Mouse (Mus musculus): ENCODE data around the gene Fbxo39. TPM values are rescaled to one million over a fixed set of nuclear protein-coding genes. Genes with fewer than 3 reads are reported as not detected.

Gene Fbxo39
- polyA plus RNA-seq, 1 experiment from 2014 or later, result not detected

GRCm38 (mm10) chr11:72285971-72286480 is 28.2 kb upstream of the Fbxo39 start:
- Histone ChIP-seq H3K9me3 (replicated peaks) (no peaks in the 10 kb centered on the region), H3K4me3 (replicated peaks) (no peak overlapping the region), H3K9ac (no peak overlapping the region), H3K27me3 (no peaks in the 10 kb centered on the region), H3K4me1 (no peaks in the 10 kb centered on the region), H3K36me3 (no peaks in the 10 kb centered on the region), H3K27ac (no peak overlapping the region), H3K4me2 (no peak overlapping the region)
- ATAC-seq (replicated peaks; ENCODE audit: low FRiP score), result no peak
- 77% methylated on average over 6 of the region's 6 CpGs for WGBS

- 80% methylated on average over 3 of the region's 3 CpGs for WGBS
- H3K27ac ChIP-seq, result no peak overlapping the region
- no peaks in the 10 kb centered on the region for H3K9me3 ChIP-seq (replicated peaks)
- H3K4me2 ChIP-seq, result no peak overlapping the region
- H3K36me3 ChIP-seq, result no peaks in the 10 kb centered on the region
- H3K27me3 ChIP-seq, result no peaks in the 10 kb centered on the region
- H3K4me1 ChIP-seq, result no peaks in the 10 kb centered on the region
- no peak overlapping the region for H3K4me3 ChIP-seq (replicated peaks)
- no peak overlapping the region for H3K9ac ChIP-seq
- no peak for ATAC-seq (replicated peaks; ENCODE audit: low FRiP score)
These were observed 27.6 kb upstream of the Fbxo39 start for GRCm38 (mm10) chr11:72286651-72287050.

GRCm38 (mm10) chr11:72287126-72287525 is 27.1 kb upstream of the Fbxo39 start:
- H3K27ac ChIP-seq, result no peak overlapping the region
- no peak for ATAC-seq (replicated peaks; ENCODE audit: low FRiP score)
- no peaks in the 10 kb centered on the region for H3K27me3 ChIP-seq
- no peak overlapping the region for H3K4me3 ChIP-seq (replicated peaks)
- H3K36me3 ChIP-seq, result no peaks in the 10 kb centered on the region
- H3K4me2 ChIP-seq, result no peak overlapping the region
- H3K9me3 ChIP-seq (replicated peaks), result no peaks in the 10 kb centered on the region
- H3K4me1 ChIP-seq, result no peaks in the 10 kb centered on the region
- 96% methylated on average over 2 of the region's 2 CpGs for WGBS
- no peak overlapping the region for H3K9ac ChIP-seq

- no peak overlapping the region for H3K4me2 ChIP-seq
These were observed 26.7 kb upstream of the Fbxo39 start for GRCm38 (mm10) chr11:72287543-72287942.

GRCm38 (mm10) chr11:72293116-72293515 is 21.1 kb upstream of the Fbxo39 start:
- WGBS, result 91% methylated on average over 2 of the region's 2 CpGs
- H3K9ac ChIP-seq, result no peak overlapping the region
- H3K4me2 ChIP-seq, result no peak overlapping the region
- H3K4me3 ChIP-seq (replicated peaks), result no peak overlapping the region
- no peak for ATAC-seq (replicated peaks; ENCODE audit: low FRiP score)
- H3K9me3 ChIP-seq (replicated peaks), result no peaks in the 10 kb centered on the region
- H3K27ac ChIP-seq, result no peak overlapping the region
- no peaks in the 10 kb centered on the region for H3K36me3 ChIP-seq
- H3K4me1 ChIP-seq, result no peaks in the 10 kb centered on the region
- no peaks in the 10 kb centered on the region for H3K27me3 ChIP-seq

More at GRCm38 (mm10) chr11:72287543-72287942, 26.7 kb upstream of the Fbxo39 start:
- no peak for ATAC-seq (replicated peaks; ENCODE audit: low FRiP score)
- Histone ChIP-seq H3K36me3 (no peaks in the 10 kb centered on the region), H3K9me3 (replicated peaks) (no peaks in the 10 kb centered on the region), H3K4me3 (replicated peaks) (no peak overlapping the region), H3K27me3 (no peaks in the 10 kb centered on the region), H3K4me1 (no peaks in the 10 kb centered on the region), H3K27ac (no peak overlapping the region), H3K9ac (no peak overlapping the region)
- WGBS, result 87% methylated on average over 3 of the region's 3 CpGs

- peak within 1 kb of the TSS; percentile 51 for H3K4me2 ChIP-seq
- peak within 1 kb of the TSS; percentile 27 for H3K4me3 ChIP-seq (replicated peaks)
- WGBS, result 5% methylated on average over 6 of the region's 6 CpGs
- ATAC-seq (replicated peaks; ENCODE audit: low FRiP score), result 0 out of 2 replicates have a peak, but pooled peaks have one; percentile 69
- H3K4me1 ChIP-seq, result peaks cover 12% of the 10 kb centered on the region
- no peaks in the 10 kb centered on the region for H3K27me3 ChIP-seq
- peak within 1 kb of the TSS; percentile 46; the same call in 1 of the 2 replicates for H3K27ac ChIP-seq
- H3K36me3 ChIP-seq, result no peaks in the 10 kb centered on the region
- H3K9me3 ChIP-seq (replicated peaks), result no peaks in the 10 kb centered on the region
- H3K9ac ChIP-seq, result no peak within 1 kb of the TSS
These were observed 12.9 kb upstream of the Fbxo39 start, which contains the start of gene Xaf1 for GRCm38 (mm10) chr11:72301334-72301733. TSS of gene Xaf1 (plus strand) at chr11:72301629.

- Histone ChIP-seq H3K4me3 (replicated peaks) (no peak overlapping the region), H3K4me1 (peaks cover 12% of the 10 kb centered on the region), H3K9ac (no peak overlapping the region), H3K9me3 (replicated peaks) (no peaks in the 10 kb centered on the region), H3K36me3 (no peaks in the 10 kb centered on the region), H3K27me3 (no peaks in the 10 kb centered on the region), H3K4me2 (peak overlapping the region; percentile 51; the same call in 1 of the 2 replicates), H3K27ac (no peak overlapping the region)
- no peak for ATAC-seq (replicated peaks; ENCODE audit: low FRiP score)
- 71% methylated on average over 7 of the region's 7 CpGs for WGBS
These were observed 12.0 kb upstream of the Fbxo39 start for GRCm38 (mm10) chr11:72302230-72302629.

- no peaks in the 10 kb centered on the region for H3K9me3 ChIP-seq (replicated peaks)
- 81% methylated on average over 5 of the region's 5 CpGs for WGBS
- H3K4me2 ChIP-seq, result no peak overlapping the region
- ATAC-seq (replicated peaks; ENCODE audit: low FRiP score), result no peak
- H3K36me3 ChIP-seq, result no peaks in the 10 kb centered on the region
- no peaks in the 10 kb centered on the region for H3K4me1 ChIP-seq
- no peak overlapping the region for H3K27ac ChIP-seq
- no peak overlapping the region for H3K9ac ChIP-seq
- no peaks in the 10 kb centered on the region for H3K27me3 ChIP-seq
- no peak overlapping the region for H3K4me3 ChIP-seq (replicated peaks)
These were observed 6.8 kb upstream of the Fbxo39 start for GRCm38 (mm10) chr11:72307461-72307860.

- no peak for ATAC-seq (replicated peaks; ENCODE audit: low FRiP score)
- no peaks in the 10 kb centered on the region for H3K36me3 ChIP-seq
- H3K27ac ChIP-seq, result no peak overlapping the region
- no peak overlapping the region for H3K4me2 ChIP-seq
- no peak overlapping the region for H3K9ac ChIP-seq
- H3K9me3 ChIP-seq (replicated peaks), result no peaks in the 10 kb centered on the region
- no peak overlapping the region for H3K4me3 ChIP-seq (replicated peaks)
- 60% methylated on average over 2 of the region's 2 CpGs for WGBS
- no peaks in the 10 kb centered on the region for H3K4me1 ChIP-seq
- peaks cover 9% of the 10 kb centered on the region for H3K27me3 ChIP-seq
These were observed 5.3 kb upstream of the Fbxo39 start for GRCm38 (mm10) chr11:72308982-72309381.

GRCm38 (mm10) chr11:72310491-72310890 is 3.8 kb upstream of the Fbxo39 start:
- no peak for ATAC-seq (replicated peaks; ENCODE audit: low FRiP score)
- 82% methylated on average over 4 of the region's 4 CpGs for WGBS
- Histone ChIP-seq H3K4me1 (peaks cover 5% of the 10 kb centered on the region), H3K9me3 (replicated peaks) (no peaks in the 10 kb centered on the region), H3K36me3 (no peaks in the 10 kb centered on the region), H3K9ac (no peak overlapping the region), H3K27ac (no peak overlapping the region), H3K4me2 (no peak overlapping the region), H3K27me3 (peaks cover 24% of the 10 kb centered on the region), H3K4me3 (replicated peaks) (no peak overlapping the region)

GRCm38 (mm10) chr11:72311355-72312001 is 2.8 kb upstream of the Fbxo39 start:
- no peak overlapping the region for H3K27ac ChIP-seq
- H3K36me3 ChIP-seq, result no peaks in the 10 kb centered on the region
- peaks cover 5% of the 10 kb centered on the region for H3K4me1 ChIP-seq
- H3K9me3 ChIP-seq (replicated peaks), result no peaks in the 10 kb centered on the region
- no peak overlapping the region for H3K4me3 ChIP-seq (replicated peaks)
- H3K4me2 ChIP-seq, result no peak overlapping the region
- 77% methylated on average over 10 of the region's 10 CpGs for WGBS
- H3K27me3 ChIP-seq, result peaks cover 29% of the 10 kb centered on the region
- no peak overlapping the region for H3K9ac ChIP-seq
- no peak for ATAC-seq (replicated peaks; ENCODE audit: low FRiP score)

GRCm38 (mm10) chr11:72318026-72318425 is 3.8 kb downstream of the Fbxo39 start:
- Histone ChIP-seq H3K9me3 (replicated peaks) (no peaks in the 10 kb centered on the region), H3K4me3 (replicated peaks) (no peak overlapping the region), H3K27ac (no peak overlapping the region), H3K27me3 (peaks cover 29% of the 10 kb centered on the region), H3K36me3 (no peaks in the 10 kb centered on the region), H3K4me2 (no peak overlapping the region), H3K4me1 (peaks cover 5% of the 10 kb centered on the region), H3K9ac (no peak overlapping the region)
- no peak for ATAC-seq (replicated peaks; ENCODE audit: low FRiP score)
- WGBS, result 48% methylated on average over 5 of the region's 5 CpGs

GRCm38 (mm10) chr11:72324431-72324830 is 10.2 kb downstream of the Fbxo39 start:
- WGBS, result 64% methylated on average over 3 of the region's 3 CpGs
- Histone ChIP-seq H3K4me3 (replicated peaks) (no peak overlapping the region), H3K27me3 (no peaks in the 10 kb centered on the region), H3K4me1 (no peaks in the 10 kb centered on the region), H3K36me3 (no peaks in the 10 kb centered on the region), H3K27ac (no peak overlapping the region), H3K9ac (no peak overlapping the region), H3K9me3 (replicated peaks) (no peaks in the 10 kb centered on the region), H3K4me2 (no peak overlapping the region)
- no peak for ATAC-seq (replicated peaks; ENCODE audit: low FRiP score)

Data from kidney, embryonic 15.5 days (tissue).